Mouse (Mus musculus): ENCODE data around the gene Bmp8b. TPM values are rescaled to one million over a fixed set of nuclear protein-coding genes. Genes with fewer than 3 reads are reported as not detected.
A peak's percentile ranks its signal among the peaks of the same experiment; 100 is the strongest.
"Not testable (repeated sequence)": the region's sequence is repeated elsewhere in the genome, so short reads cannot be mapped to it uniquely, and the experiment has no call there.

Bmp8b gene
- polyA plus RNA-seq, 1 experiment from 2014 or later, result not detected

GRCm38 (mm10) chr4:123105451-123105790 is 456 bp downstream of the Bmp8b start:
- Histone ChIP-seq H3K27ac (ENCODE audit: low read depth, low read length) (no peak overlapping the region), H3K4me3 (ENCODE audit: low read depth, low read length) (peak overlapping the region; percentile 36), H3K27me3 (ENCODE audit: control insufficient read depth, insufficient read depth, low read length) (peaks cover 49% of the 10 kb centered on the region), H3K36me3 (ENCODE audit: control insufficient read depth, insufficient read depth, low read length) (no peaks in the 10 kb centered on the region; the same call in 1 of the 2 replicates), H3K4me2 (peak overlapping the region; percentile 56), H3K9me3 (replicated peaks; ENCODE audit: control insufficient read depth, low read length) (no peaks in the 10 kb centered on the region), H3K4me1 (ENCODE audit: control insufficient read depth, insufficient read depth, low read length) (peaks cover 5% of the 10 kb centered on the region; the same call in 1 of the 2 replicates), H3K9ac (ENCODE audit: low read depth, low read length) (no peak overlapping the region)
- WGBS (ENCODE audit: insufficient replicate concordance), result 15% methylated on average over 24 of the region's 24 CpGs
- no peak for ATAC-seq (replicated peaks; ENCODE audit: insufficient number of reproducible peaks, low FRiP score, low TSS enrichment)

- not testable (repeated sequence) for ATAC-seq (replicated peaks; ENCODE audit: insufficient number of reproducible peaks, low FRiP score, low TSS enrichment); H3K9me3 ChIP-seq (replicated peaks; ENCODE audit: control insufficient read depth, low read length); H3K4me1 ChIP-seq (ENCODE audit: control insufficient read depth, insufficient read depth, low read length); H3K4me2 ChIP-seq; H3K9ac ChIP-seq (ENCODE audit: low read depth, low read length); H3K36me3 ChIP-seq (ENCODE audit: control insufficient read depth, insufficient read depth, low read length); H3K4me3 ChIP-seq (ENCODE audit: low read depth, low read length); H3K27ac ChIP-seq (ENCODE audit: low read depth, low read length)
- H3K27me3 ChIP-seq (ENCODE audit: control insufficient read depth, insufficient read depth, low read length), result peaks cover 49% of the 10 kb centered on the region
- WGBS (ENCODE audit: insufficient replicate concordance), result 67% methylated on average over 7 of the region's 7 CpGs
Observed at GRCm38 (mm10) chr4:123105929-123106328, 964 bp downstream of the Bmp8b start.

- peaks cover 51% of the 10 kb centered on the region for H3K27me3 ChIP-seq (ENCODE audit: control insufficient read depth, insufficient read depth, low read length)
Observed at GRCm38 (mm10) chr4:123106864-123107263, 1.9 kb downstream of the Bmp8b start.

GRCm38 (mm10) chr4:123108056-123108455 is 3.1 kb downstream of the Bmp8b start:
- H3K9me3 ChIP-seq (replicated peaks; ENCODE audit: control insufficient read depth, low read length), result no peaks in the 10 kb centered on the region
- H3K9ac ChIP-seq (ENCODE audit: low read depth, low read length), result no peak overlapping the region
- H3K4me1 ChIP-seq (ENCODE audit: control insufficient read depth, insufficient read depth, low read length), result peaks cover 5% of the 10 kb centered on the region; the same call in 1 of the 2 replicates
- no peak overlapping the region for H3K4me2 ChIP-seq
- no peak overlapping the region for H3K27ac ChIP-seq (ENCODE audit: low read depth, low read length)
- peaks cover 46% of the 10 kb centered on the region for H3K27me3 ChIP-seq (ENCODE audit: control insufficient read depth, insufficient read depth, low read length)
- WGBS (ENCODE audit: insufficient replicate concordance), result 89% methylated on average over 5 of the region's 5 CpGs
- ATAC-seq (replicated peaks; ENCODE audit: insufficient number of reproducible peaks, low FRiP score, low TSS enrichment), result no peak
- no peak overlapping the region for H3K4me3 ChIP-seq (ENCODE audit: low read depth, low read length)
- no peaks in the 10 kb centered on the region; the same call in 1 of the 2 replicates for H3K36me3 ChIP-seq (ENCODE audit: control insufficient read depth, insufficient read depth, low read length)

More at GRCm38 (mm10) chr4:123106864-123107263, 1.9 kb downstream of the Bmp8b start:
- no peak; the same call in 1 of the 2 replicates for ATAC-seq (replicated peaks; ENCODE audit: insufficient number of reproducible peaks, low FRiP score, low TSS enrichment)
- no peak overlapping the region for H3K27ac ChIP-seq (ENCODE audit: low read depth, low read length)
- peaks cover 5% of the 10 kb centered on the region; the same call in 1 of the 2 replicates for H3K4me1 ChIP-seq (ENCODE audit: control insufficient read depth, insufficient read depth, low read length)
- H3K4me2 ChIP-seq, result no peak overlapping the region
- 82% methylated on average over 2 of the region's 2 CpGs for WGBS (ENCODE audit: insufficient replicate concordance)
- H3K9me3 ChIP-seq (replicated peaks; ENCODE audit: control insufficient read depth, low read length), result no peaks in the 10 kb centered on the region
- no peak overlapping the region for H3K9ac ChIP-seq (ENCODE audit: low read depth, low read length)
- H3K4me3 ChIP-seq (ENCODE audit: low read depth, low read length), result no peak overlapping the region
- H3K36me3 ChIP-seq (ENCODE audit: control insufficient read depth, insufficient read depth, low read length), result no peaks in the 10 kb centered on the region; the same call in 1 of the 2 replicates

- Histone ChIP-seq H3K27me3 (ENCODE audit: control insufficient read depth, insufficient read depth, low read length) (peaks cover 23% of the 10 kb centered on the region), H3K27ac (ENCODE audit: low read depth, low read length) (no peak overlapping the region), H3K9me3 (replicated peaks; ENCODE audit: control insufficient read depth, low read length) (no peaks in the 10 kb centered on the region), H3K4me3 (ENCODE audit: low read depth, low read length) (no peak overlapping the region), H3K4me2 (no peak overlapping the region), H3K9ac (ENCODE audit: low read depth, low read length) (no peak overlapping the region), H3K36me3 (ENCODE audit: control insufficient read depth, insufficient read depth, low read length) (no peaks in the 10 kb centered on the region; the same call in 1 of the 2 replicates), H3K4me1 (ENCODE audit: control insufficient read depth, insufficient read depth, low read length) (no peaks in the 10 kb centered on the region)
- WGBS (ENCODE audit: insufficient replicate concordance), result 84% methylated on average over 4 of the region's 4 CpGs
- no peak for ATAC-seq (replicated peaks; ENCODE audit: insufficient number of reproducible peaks, low FRiP score, low TSS enrichment)
Observed at GRCm38 (mm10) chr4:123110751-123111150, 5.8 kb downstream of the Bmp8b start.

GRCm38 (mm10) chr4:123111275-123111983 is 6.5 kb downstream of the Bmp8b start:
- H3K27me3 ChIP-seq (ENCODE audit: control insufficient read depth, insufficient read depth, low read length), result peaks cover 21% of the 10 kb centered on the region
- H3K36me3 ChIP-seq (ENCODE audit: control insufficient read depth, insufficient read depth, low read length); H3K4me3 ChIP-seq (ENCODE audit: low read depth, low read length); ATAC-seq (replicated peaks; ENCODE audit: insufficient number of reproducible peaks, low FRiP score, low TSS enrichment); H3K27ac ChIP-seq (ENCODE audit: low read depth, low read length); H3K4me1 ChIP-seq (ENCODE audit: control insufficient read depth, insufficient read depth, low read length); H3K9me3 ChIP-seq (replicated peaks; ENCODE audit: control insufficient read depth, low read length); H3K9ac ChIP-seq (ENCODE audit: low read depth, low read length); H3K4me2 ChIP-seq: not testable (repeated sequence)
- WGBS (ENCODE audit: insufficient replicate concordance), result 69% methylated on average over 10 of the region's 10 CpGs

- Histone ChIP-seq H3K27me3 (ENCODE audit: control insufficient read depth, insufficient read depth, low read length) (peaks cover 13% of the 10 kb centered on the region), H3K4me3 (ENCODE audit: low read depth, low read length) (no peak overlapping the region), H3K9me3 (replicated peaks; ENCODE audit: control insufficient read depth, low read length) (no peaks in the 10 kb centered on the region), H3K9ac (ENCODE audit: low read depth, low read length) (no peak overlapping the region), H3K27ac (ENCODE audit: low read depth, low read length) (no peak overlapping the region), H3K4me1 (ENCODE audit: control insufficient read depth, insufficient read depth, low read length) (no peaks in the 10 kb centered on the region), H3K4me2 (no peak overlapping the region), H3K36me3 (ENCODE audit: control insufficient read depth, insufficient read depth, low read length) (no peaks in the 10 kb centered on the region)
- WGBS (ENCODE audit: insufficient replicate concordance), result 75% methylated on average over 8 of the region's 8 CpGs
- no peak for ATAC-seq (replicated peaks; ENCODE audit: insufficient number of reproducible peaks, low FRiP score, low TSS enrichment)
Observed at GRCm38 (mm10) chr4:123112216-123112764, 7.3 kb downstream of the Bmp8b start.

- 83% methylated on average over 4 of the region's 4 CpGs for WGBS (ENCODE audit: insufficient replicate concordance)
- H3K9ac ChIP-seq (ENCODE audit: low read depth, low read length); ATAC-seq (replicated peaks; ENCODE audit: insufficient number of reproducible peaks, low FRiP score, low TSS enrichment); H3K9me3 ChIP-seq (replicated peaks; ENCODE audit: control insufficient read depth, low read length); H3K4me3 ChIP-seq (ENCODE audit: low read depth, low read length); H3K36me3 ChIP-seq (ENCODE audit: control insufficient read depth, insufficient read depth, low read length); H3K4me2 ChIP-seq; H3K4me1 ChIP-seq (ENCODE audit: control insufficient read depth, insufficient read depth, low read length); H3K27ac ChIP-seq (ENCODE audit: low read depth, low read length): not testable (repeated sequence)
- peaks cover 18% of the 10 kb centered on the region for H3K27me3 ChIP-seq (ENCODE audit: control insufficient read depth, insufficient read depth, low read length)
Observed at GRCm38 (mm10) chr4:123114651-123115050, 9.7 kb downstream of the Bmp8b start.

All from heart, embryonic 11.5 days (tissue).